Mouse (Mus musculus) heart, adult 9 months (tissue): Measurements from ENCODE around the gene Klkb1.

ENCODE experiments used
- DNase-seq, 2 experiments: peaks; one replicate each; pipeline ENCODE4 v3.0.0; 2022; ENCODE audit warnings: low spot score in 2 of 2

Gene Klkb1

GRCm38 (mm10) chr8:45268485-45268884 is 26.2 kb downstream of the Klkb1 start:
- DNase-seq: no peak

- DNase-seq: peak; percentile 20 to 34
These were observed 26.9 kb downstream of the Klkb1 start for GRCm38 (mm10) chr8:45267611-45268391.

- peak; percentile 7 to 9 for DNase-seq
These were observed 27.7 kb downstream of the Klkb1 start for GRCm38 (mm10) chr8:45266993-45267392.

GRCm38 (mm10) chr8:45264918-45265317 is 29.7 kb downstream of the Klkb1 start:
- no peak for DNase-seq

GRCm38 (mm10) chr8:45262851-45263250 is 31.8 kb downstream of the Klkb1 start:
- no peak for DNase-seq

- no peak for DNase-seq
These were observed 32.7 kb downstream of the Klkb1 start, which contains the start of gene F11 for GRCm38 (mm10) chr8:45261920-45262319. F11 (minus strand) TSS chr8:45262031.

- DNase-seq: no peak
These were observed 36.2 kb downstream of the Klkb1 start for GRCm38 (mm10) chr8:45258421-45258820.

GRCm38 (mm10) chr8:45255040-45255439 is 39.6 kb downstream of the Klkb1 start:
- no peak for DNase-seq

- DNase-seq: no peak
These were observed 40.3 kb downstream of the Klkb1 start for GRCm38 (mm10) chr8:45254194-45254842.

- no peak for DNase-seq
These were observed 41.1 kb downstream of the Klkb1 start for GRCm38 (mm10) chr8:45253586-45253985.

- DNase-seq: no peak
These were observed 41.5 kb downstream of the Klkb1 start for GRCm38 (mm10) chr8:45253111-45253510.

GRCm38 (mm10) chr8:45246307-45246706 is 48.4 kb downstream of the Klkb1 start:
- DNase-seq: no peak

GRCm38 (mm10) chr8:45239363-45239762 is 55.3 kb downstream of the Klkb1 start:
- DNase-seq: no peak

- peak in 1 of 2 experiments; percentile 3 for DNase-seq
These were observed 56.4 kb downstream of the Klkb1 start for GRCm38 (mm10) chr8:45238282-45238681.

GRCm38 (mm10) chr8:45236164-45236912 is 58.3 kb downstream of the Klkb1 start:
- DNase-seq: peak in 1 of 2 experiments; percentile 2

GRCm38 (mm10) chr8:45235228-45235627 is 59.4 kb downstream of the Klkb1 start:
- DNase-seq: no peak

GRCm38 (mm10) chr8:45233256-45233655 is 61.4 kb downstream of the Klkb1 start:
- DNase-seq: no peak
